Mouse (Mus musculus) erythroblast, embryonic 14.5 days (primary cell): ENCODE measurements around the gene Hapln4. TPM values are rescaled to one million over a fixed set of nuclear protein-coding genes. Genes with fewer than 3 reads are reported as not detected.

Experiments used
- H3K27me3 ChIP-seq: 2 replicates; pipeline ENCODE4 v1.6.1; 2012; ENCODE audit warnings: inconsistent platforms; ENCODE audit not compliant: control insufficient read depth
- H3K36me3 ChIP-seq: 2 replicates; pipeline ENCODE4 v1.6.1; 2012; ENCODE audit warnings: mild to moderate bottlenecking, inconsistent platforms; ENCODE audit not compliant: control insufficient read depth
- H3K4me1 ChIP-seq: 2 replicates; pipeline ENCODE4 v1.6.1; 2012; ENCODE audit warnings: inconsistent platforms; ENCODE audit not compliant: control insufficient read depth
- H3K4me3 ChIP-seq: replicated peaks from 2 replicates; pipeline ENCODE3; 2012; ENCODE audit warnings: moderate library complexity, mild to moderate bottlenecking, inconsistent platforms
- H3K9me3 ChIP-seq: 2 replicates; pipeline ENCODE4 v1.6.1; 2012; ENCODE audit warnings: low read length, inconsistent platforms, mixed read lengths; ENCODE audit not compliant: control insufficient read depth
- GATA1 ChIP-seq: IDR thresholded peaks from 2 replicates; pipeline ENCODE4 v1.6.1; 2012; ENCODE audit warnings: low read length, inconsistent platforms, mixed read lengths
- TAL1 ChIP-seq: IDR thresholded peaks from 3 replicates; pipeline ENCODE4 v1.6.1; 2012; ENCODE audit warnings: low read length, inconsistent platforms, mixed read lengths
- polyA plus RNA-seq: library from polyadenylated mRNA; stranded (reverse); fragments of >175 nt; gene quantifications from 2 replicates; pipeline ENCODE4 v1.2.3, GENCODE M21; 2012

The Hapln4 gene
- polyA plus RNA-seq, 1 experiment: not detected

DNA sequence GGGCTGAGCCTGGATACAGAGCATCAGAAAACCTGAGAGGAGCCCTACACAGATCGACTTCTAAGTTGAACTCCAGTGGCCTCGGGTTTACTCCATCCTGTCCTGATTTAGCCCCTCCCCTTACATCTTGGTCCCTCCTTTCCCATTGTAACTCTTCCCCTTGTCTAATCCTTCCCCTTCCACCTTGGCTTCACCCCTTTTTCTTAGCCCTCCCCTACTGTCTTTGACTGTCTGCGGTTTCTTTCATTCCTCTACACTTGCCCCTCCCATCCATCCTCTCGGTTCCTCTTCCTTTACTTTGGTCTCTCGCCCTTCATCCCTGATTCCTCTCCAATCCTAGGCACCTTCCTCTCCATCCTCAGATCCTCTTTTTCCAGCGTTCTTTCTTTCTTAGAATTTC lies 31.2 kb downstream of the Hapln4 start:
- Histone ChIP-seq H3K9me3 (peaks cover 3% of the 10 kb centered on the region; the same call in 1 of the 2 replicates), H3K4me1 (no peaks in the 10 kb centered on the region), H3K36me3 (no peaks in the 10 kb centered on the region), H3K27me3 (peaks cover 98% of the 10 kb centered on the region), H3K4me3 (no peak overlapping the region)
- no peak for TF ChIP-seq TAL1
- TF ChIP-seq GATA1: no peak

DNA sequence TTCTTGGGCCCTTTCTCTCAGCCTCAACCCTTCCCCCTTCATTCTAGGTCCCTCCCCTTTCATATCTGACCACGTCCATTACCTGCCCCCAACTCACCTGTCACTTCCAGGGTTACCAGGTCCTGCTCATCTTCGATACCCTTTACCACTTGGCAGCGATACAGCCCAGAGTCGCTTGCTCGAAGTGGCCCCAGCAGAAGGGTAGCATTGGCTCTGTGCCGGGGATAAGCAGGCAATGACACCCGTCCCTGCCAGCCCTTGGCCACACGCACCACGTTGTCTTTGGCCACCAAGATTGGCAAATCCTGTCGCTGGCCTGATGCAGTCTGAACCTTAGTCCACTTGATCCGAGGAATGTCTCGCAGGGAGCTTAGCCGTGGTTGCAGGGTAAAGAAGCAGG lies 31.6 kb downstream of the Hapln4 start:
- Histone ChIP-seq H3K36me3 (no peaks in the 10 kb centered on the region), H3K4me3 (no peak overlapping the region), H3K27me3 (peaks cover 98% of the 10 kb centered on the region), H3K9me3 (peaks cover 3% of the 10 kb centered on the region; the same call in 1 of the 2 replicates), H3K4me1 (no peaks in the 10 kb centered on the region)
- no peak for TF ChIP-seq GATA1
- no peak for TF ChIP-seq TAL1

DNA sequence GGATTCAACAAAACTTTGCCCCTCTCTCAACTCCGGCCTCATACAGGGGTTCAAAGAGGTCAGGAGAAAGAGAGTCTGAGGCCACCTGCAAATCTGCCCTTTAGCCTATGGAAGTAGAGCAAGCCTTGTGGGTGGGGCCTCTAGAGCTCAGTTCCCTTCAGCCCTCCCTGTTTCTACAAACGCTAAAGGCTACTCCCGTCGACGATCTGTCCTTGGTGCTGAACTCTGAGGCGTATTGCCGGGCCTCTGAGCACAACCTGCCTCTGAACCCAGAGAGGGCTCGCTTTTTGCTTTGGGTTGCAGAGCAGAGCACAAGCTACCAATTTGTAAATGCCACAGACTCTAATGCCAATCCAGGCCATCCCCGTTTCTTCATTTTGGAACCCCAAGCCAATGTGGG lies 34.4 kb downstream of the Hapln4 start:
- Histone ChIP-seq H3K4me3 (no peak overlapping the region), H3K4me1 (no peaks in the 10 kb centered on the region), H3K27me3 (peaks cover 98% of the 10 kb centered on the region), H3K9me3 (no peaks in the 10 kb centered on the region), H3K36me3 (no peaks in the 10 kb centered on the region)
- TF ChIP-seq TAL1 (no peak), GATA1 (no peak)

DNA sequence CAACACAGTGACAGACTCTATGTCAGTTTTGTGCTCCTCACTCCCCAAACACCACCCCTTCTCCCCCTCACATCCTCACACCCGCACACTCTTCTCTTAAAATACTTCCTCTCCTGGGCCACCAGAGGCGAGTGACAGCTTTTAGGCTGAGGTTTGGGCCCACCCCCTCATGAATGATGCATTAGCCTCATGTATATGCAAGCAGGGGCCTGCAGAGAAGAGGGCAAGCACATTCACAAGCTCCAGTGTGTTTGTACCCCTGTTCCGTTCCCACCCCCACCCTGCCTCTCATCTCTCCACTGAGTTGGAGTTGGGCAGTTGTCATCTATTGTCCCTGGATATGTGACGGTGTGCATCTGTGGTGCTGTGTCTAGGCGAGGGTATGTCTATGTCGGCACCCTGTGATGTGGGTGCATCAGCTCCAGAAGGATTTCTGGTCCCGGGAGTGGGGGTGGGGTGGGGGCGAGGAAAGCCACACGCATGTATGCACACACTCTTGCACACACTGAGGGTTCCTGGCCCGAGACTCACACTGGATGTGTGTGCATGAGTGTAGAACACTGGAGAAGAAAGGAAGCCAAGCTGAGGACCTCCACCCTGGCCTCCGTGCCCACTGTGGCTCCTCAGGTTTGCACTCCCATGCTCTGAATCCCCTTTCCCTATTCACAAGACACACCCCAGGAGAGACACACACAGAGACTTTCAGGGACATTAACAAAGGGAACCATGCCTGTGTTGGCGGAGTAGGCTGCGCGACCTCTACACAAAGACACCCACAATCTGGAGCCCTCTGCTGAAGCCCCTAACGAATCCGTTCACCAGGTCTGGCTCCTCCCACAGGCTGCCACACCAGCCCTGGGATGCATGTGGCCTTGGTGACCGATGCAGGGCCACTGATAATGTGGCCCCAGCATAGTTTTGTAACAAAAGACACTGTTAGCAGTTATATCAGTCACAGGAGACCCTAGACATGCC lies 35.8 kb downstream of the Hapln4 start:
- TF ChIP-seq TAL1: no peak

DNA sequence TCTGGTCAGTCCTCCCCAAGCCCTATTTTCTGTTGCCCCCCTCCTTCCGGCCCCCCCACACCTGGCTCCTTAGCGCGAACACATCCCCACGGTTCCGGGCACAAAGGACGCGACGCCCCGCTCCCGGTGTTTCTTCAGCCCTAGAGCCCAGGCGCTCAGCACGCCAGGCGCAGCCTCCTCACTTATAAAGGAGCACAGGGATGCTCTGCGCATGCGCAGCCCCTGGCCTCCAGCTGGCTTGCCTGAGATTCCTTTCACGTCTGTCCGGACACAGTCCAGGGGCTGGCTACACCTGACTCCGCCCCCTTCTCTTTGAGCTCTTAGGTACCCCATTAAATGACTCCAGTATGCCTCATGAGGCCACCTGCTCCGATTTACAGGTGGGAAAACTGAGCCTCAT lies 37.4 kb downstream of the Hapln4 start, which contains the start of gene Ncan:
TSS of gene Ncan (minus strand) at position 207 of the 400 bp plus-strand sequence.
- no peak within 1 kb of the TSS for H3K4me3 ChIP-seq
- no peaks in the 10 kb centered on the region for H3K4me1 ChIP-seq
- H3K27me3 ChIP-seq: peaks cover 83% of the 10 kb centered on the region
- TF ChIP-seq GATA1 (no peak), TAL1 (no peak)
- H3K9me3 ChIP-seq: no peaks in the 10 kb centered on the region
- no peaks in the 10 kb centered on the region for H3K36me3 ChIP-seq

More for the DNA sequence above, 35.8 kb downstream of the Hapln4 start:
- H3K4me1 ChIP-seq: no peaks in the 10 kb centered on the region
- H3K9me3 ChIP-seq: no peaks in the 10 kb centered on the region
- peaks cover 87% of the 10 kb centered on the region for H3K27me3 ChIP-seq
- H3K36me3 ChIP-seq: no peaks in the 10 kb centered on the region
- no peak overlapping the region for H3K4me3 ChIP-seq

DNA sequence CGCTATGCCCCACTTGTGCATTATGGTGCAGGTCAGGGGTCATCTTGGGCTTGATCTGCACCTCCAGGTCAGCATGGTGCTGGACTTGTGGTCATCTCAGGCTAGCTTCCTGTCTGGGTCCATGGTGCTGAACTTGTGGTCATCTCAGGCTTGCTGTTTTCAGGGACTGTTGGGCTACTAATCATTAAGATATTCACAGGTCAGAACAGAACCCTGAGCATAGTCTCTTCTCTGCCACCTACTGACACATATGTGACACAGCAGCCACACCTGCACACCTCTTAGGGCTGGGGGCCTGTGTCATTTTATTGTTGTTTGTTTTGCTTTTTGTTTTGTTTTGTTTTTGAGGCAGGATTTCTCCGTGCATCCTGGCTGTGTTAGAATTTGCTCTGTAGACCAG lies 39.6 kb downstream of the Hapln4 start:
- H3K27me3 ChIP-seq: peaks cover 65% of the 10 kb centered on the region
- no peaks in the 10 kb centered on the region for H3K4me1 ChIP-seq
- no peak overlapping the region for H3K4me3 ChIP-seq
- no peaks in the 10 kb centered on the region for H3K9me3 ChIP-seq
- H3K36me3 ChIP-seq: no peaks in the 10 kb centered on the region
- no peak for TF ChIP-seq TAL1
- TF ChIP-seq GATA1: no peak

DNA sequence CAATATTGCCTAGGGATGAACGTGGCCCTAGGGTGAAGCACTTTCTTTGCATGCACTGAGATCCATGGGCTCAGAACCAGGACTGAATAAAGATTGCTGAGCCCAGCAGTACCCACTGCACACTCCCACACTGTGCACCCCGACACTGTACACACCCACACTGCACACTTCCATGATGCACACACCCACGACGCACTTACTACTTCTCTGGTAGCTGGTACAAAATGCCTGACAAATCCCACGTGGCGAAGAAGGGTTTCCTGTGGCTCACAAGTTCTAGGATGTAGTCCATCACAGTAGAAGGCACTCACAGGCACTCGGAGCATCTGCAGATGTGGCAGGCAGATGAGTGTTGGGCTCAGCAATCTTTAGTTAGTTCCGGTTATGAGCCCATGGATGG lies 41.7 kb downstream of the Hapln4 start:
- TF ChIP-seq GATA1 (no peak), TAL1 (no peak)
- peaks cover 43% of the 10 kb centered on the region for H3K27me3 ChIP-seq
- no peaks in the 10 kb centered on the region for H3K36me3 ChIP-seq
- no peaks in the 10 kb centered on the region for H3K9me3 ChIP-seq
- H3K4me3 ChIP-seq: no peak overlapping the region
- no peaks in the 10 kb centered on the region for H3K4me1 ChIP-seq

DNA sequence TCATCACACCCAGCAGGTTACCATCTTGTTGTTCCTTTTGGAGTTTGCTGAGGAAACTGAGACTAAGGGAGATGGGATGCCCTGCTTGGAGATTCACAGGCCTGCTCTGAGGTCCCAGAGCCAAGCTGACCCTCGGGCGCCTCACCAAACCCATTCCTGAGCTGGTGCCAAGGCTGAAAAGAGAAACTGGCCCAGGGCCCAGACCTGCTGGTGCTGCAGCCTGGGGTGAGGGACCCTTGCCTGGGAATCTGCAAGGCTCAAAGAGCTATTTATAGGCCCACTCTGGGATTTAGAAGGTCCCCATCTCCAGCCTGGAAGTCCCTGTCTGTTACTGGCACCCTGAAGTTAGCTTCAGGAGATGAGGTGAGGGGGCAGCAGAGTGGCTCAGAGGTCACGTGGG lies 45.2 kb downstream of the Hapln4 start:
- Histone ChIP-seq H3K9me3 (no peaks in the 10 kb centered on the region), H3K4me1 (peaks cover 25% of the 10 kb centered on the region), H3K4me3 (no peak overlapping the region), H3K36me3 (peaks cover 12% of the 10 kb centered on the region), H3K27me3 (peaks cover 17% of the 10 kb centered on the region)
- no peak for TF ChIP-seq TAL1
- TF ChIP-seq GATA1: no peak

DNA sequence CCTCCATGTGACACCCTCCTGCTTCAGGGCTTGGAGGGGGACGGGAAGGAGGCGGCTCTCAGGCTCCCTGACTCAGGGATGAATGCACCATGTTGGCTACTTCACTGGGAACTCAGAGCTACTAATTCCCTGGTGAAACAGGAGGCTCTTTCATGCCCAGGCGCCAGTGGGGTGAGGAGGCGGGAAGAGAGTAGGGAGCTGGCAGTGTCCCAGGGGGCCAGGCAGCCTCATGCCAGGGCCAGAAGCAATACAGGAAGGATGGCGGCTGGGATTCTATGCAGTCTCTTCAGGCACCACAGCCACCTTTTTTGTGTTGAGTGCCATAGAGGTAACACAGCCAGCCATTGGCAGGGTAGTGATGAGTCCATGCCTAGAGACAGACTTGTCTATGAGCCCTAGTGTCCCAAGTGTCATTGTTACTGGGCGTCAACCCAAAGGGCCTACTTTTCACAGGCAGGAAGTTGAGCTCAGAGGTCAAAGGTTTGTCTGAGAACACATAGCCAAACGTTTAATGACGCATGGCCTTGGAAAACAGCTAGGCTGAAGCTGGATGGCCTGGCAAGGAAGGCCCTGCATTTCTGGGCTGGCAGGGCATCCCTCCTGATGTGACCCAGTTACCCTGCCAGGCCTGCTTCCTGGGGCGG lies 46.2 kb downstream of the Hapln4 start:
- peaks cover 33% of the 10 kb centered on the region for H3K4me1 ChIP-seq
- H3K36me3 ChIP-seq: peaks cover 22% of the 10 kb centered on the region
- H3K27me3 ChIP-seq: peaks cover 10% of the 10 kb centered on the region
- H3K9me3 ChIP-seq: no peaks in the 10 kb centered on the region
- TF ChIP-seq TAL1 (no peak), GATA1 (no peak)
- no peak overlapping the region for H3K4me3 ChIP-seq
